Mouse (Mus musculus): ENCODE measurements around the gene Stk40. TPM values are rescaled to one million over a fixed set of nuclear protein-coding genes. Genes with fewer than 3 reads are reported as not detected.
"Not testable (repeated sequence)": the region's sequence is repeated elsewhere in the genome, so short reads cannot be mapped to it uniquely, and the experiment has no call there.

Gene Stk40
- polyA plus RNA-seq, 1 experiment from 2014 or later = 35.7 TPM

GRCm38 (mm10) chr4:126163067-126163659 is 59.4 kb downstream of the Stk40 start, which contains the start of gene Sh3d21:
Sh3d21 (minus strand) TSS chr4:126163491.
- peaks cover 25% of the 10 kb centered on the region for H3K36me3 ChIP-seq
- no peak; the same call in 1 of the 2 replicates for ATAC-seq
- WGBS = 8% methylated on average over 22 of the region's 22 CpGs

GRCm38 (mm10) chr4:126163685-126164084 is 59.9 kb downstream of the Stk40 start:
- Histone ChIP-seq H3K9me3 (no peaks in the 10 kb centered on the region), H3K4me1 (replicated peaks) (peaks cover 13% of the 10 kb centered on the region), H3K36me3 (peaks cover 30% of the 10 kb centered on the region), H3K9ac (replicated peaks) (no peak overlapping the region), H3K27ac (no peak overlapping the region), H3K4me2 (replicated peaks) (0 out of 2 replicates have a peak overlapping the region, but pooled peaks have one; percentile 86), H3K27me3 (no peaks in the 10 kb centered on the region), H3K4me3 (replicated peaks) (no peak overlapping the region)
- no peak for ATAC-seq
- 59% methylated on average over 4 of the region's 4 CpGs for WGBS

More at GRCm38 (mm10) chr4:126163067-126163659, 59.4 kb downstream of the Stk40 start, which contains the start of gene Sh3d21:
- Histone ChIP-seq H3K9ac (replicated peaks) (peak within 1 kb of the TSS; percentile 71), H3K9me3 (no peaks in the 10 kb centered on the region), H3K4me3 (replicated peaks) (peak within 1 kb of the TSS; percentile 47), H3K4me1 (replicated peaks) (peaks cover 13% of the 10 kb centered on the region), H3K27me3 (no peaks in the 10 kb centered on the region), H3K4me2 (replicated peaks) (peak within 1 kb of the TSS; percentile 86), H3K27ac (no peak within 1 kb of the TSS)

- ATAC-seq; H3K9me3 ChIP-seq; H3K27me3 ChIP-seq; H3K4me2 ChIP-seq (replicated peaks); H3K9ac ChIP-seq (replicated peaks); H3K27ac ChIP-seq; H3K4me3 ChIP-seq (replicated peaks): not testable (repeated sequence)
- H3K36me3 ChIP-seq = peaks cover 44% of the 10 kb centered on the region
- 74% methylated on average over 8 of the region's 10 CpGs for WGBS
- H3K4me1 ChIP-seq (replicated peaks) = peaks cover 13% of the 10 kb centered on the region
These were observed 61.3 kb downstream of the Stk40 start for GRCm38 (mm10) chr4:126165092-126165491.

GRCm38 (mm10) chr4:126166084-126166483 is 62.3 kb downstream of the Stk40 start:
- Histone ChIP-seq H3K4me3 (replicated peaks) (no peak overlapping the region), H3K4me2 (replicated peaks) (no peak overlapping the region), H3K36me3 (peaks cover 53% of the 10 kb centered on the region), H3K9me3 (no peaks in the 10 kb centered on the region), H3K9ac (replicated peaks) (no peak overlapping the region), H3K27me3 (no peaks in the 10 kb centered on the region), H3K4me1 (replicated peaks) (peaks cover 13% of the 10 kb centered on the region), H3K27ac (no peak overlapping the region)
- 71% methylated on average over 3 of the region's 3 CpGs for WGBS
- no peak for ATAC-seq

- WGBS = 92% methylated on average over 6 of the region's 6 CpGs
- ATAC-seq = no peak
- Histone ChIP-seq H3K9ac (replicated peaks) (no peak overlapping the region), H3K4me3 (replicated peaks) (no peak overlapping the region), H3K9me3 (no peaks in the 10 kb centered on the region), H3K36me3 (peaks cover 74% of the 10 kb centered on the region), H3K4me1 (replicated peaks) (no peaks in the 10 kb centered on the region), H3K27ac (no peak overlapping the region), H3K4me2 (replicated peaks) (no peak overlapping the region), H3K27me3 (no peaks in the 10 kb centered on the region)
These were observed 65.1 kb downstream of the Stk40 start for GRCm38 (mm10) chr4:126168851-126169250.

- not testable (repeated sequence) for H3K4me1 ChIP-seq (replicated peaks); H3K4me3 ChIP-seq (replicated peaks); H3K27ac ChIP-seq; H3K9ac ChIP-seq (replicated peaks); ATAC-seq; H3K9me3 ChIP-seq; H3K27me3 ChIP-seq; H3K4me2 ChIP-seq (replicated peaks)
- WGBS = 95% methylated on average over 5 of the region's 5 CpGs
- H3K36me3 ChIP-seq = peaks cover 89% of the 10 kb centered on the region
These were observed 67.0 kb downstream of the Stk40 start for GRCm38 (mm10) chr4:126170737-126171136.

GRCm38 (mm10) chr4:126173800-126174199 is 70.0 kb downstream of the Stk40 start:
- H3K9ac ChIP-seq (replicated peaks) = no peak overlapping the region
- WGBS = 94% methylated on average over 5 of the region's 5 CpGs
- ATAC-seq = no peak
- no peaks in the 10 kb centered on the region for H3K4me1 ChIP-seq (replicated peaks)
- no peaks in the 10 kb centered on the region for H3K27me3 ChIP-seq
- no peak overlapping the region for H3K4me2 ChIP-seq (replicated peaks)
- no peak overlapping the region for H3K4me3 ChIP-seq (replicated peaks)
- no peaks in the 10 kb centered on the region for H3K9me3 ChIP-seq
- peaks cover 86% of the 10 kb centered on the region for H3K36me3 ChIP-seq
- H3K27ac ChIP-seq = no peak overlapping the region

- not testable (repeated sequence) for ATAC-seq; H3K27ac ChIP-seq; H3K4me2 ChIP-seq (replicated peaks); H3K4me1 ChIP-seq (replicated peaks); H3K4me3 ChIP-seq (replicated peaks); H3K9me3 ChIP-seq; H3K9ac ChIP-seq (replicated peaks); H3K27me3 ChIP-seq
- WGBS = 94% methylated on average over 7 of the region's 7 CpGs
- H3K36me3 ChIP-seq = peaks cover 80% of the 10 kb centered on the region
These were observed 72.2 kb downstream of the Stk40 start for GRCm38 (mm10) chr4:126175980-126176379.

- Histone ChIP-seq H3K9ac (replicated peaks) (no peak overlapping the region), H3K27ac (no peak overlapping the region), H3K27me3 (no peaks in the 10 kb centered on the region), H3K4me3 (replicated peaks) (no peak overlapping the region), H3K4me1 (replicated peaks) (no peaks in the 10 kb centered on the region), H3K9me3 (no peaks in the 10 kb centered on the region), H3K36me3 (peaks cover 51% of the 10 kb centered on the region), H3K4me2 (replicated peaks) (no peak overlapping the region)
- ATAC-seq = 0 out of 2 replicates have a peak, but pooled peaks have one; percentile 43
- 64% methylated on average over 7 of the region's 7 CpGs for WGBS
These were observed 77.6 kb downstream of the Stk40 start for GRCm38 (mm10) chr4:126181170-126181957.

GRCm38 (mm10) chr4:126183034-126183433 is 79.3 kb downstream of the Stk40 start:
- WGBS = 94% methylated on average over 5 of the region's 5 CpGs
- no peaks in the 10 kb centered on the region for H3K27me3 ChIP-seq
- no peak overlapping the region for H3K9ac ChIP-seq (replicated peaks)
- no peak overlapping the region for H3K4me3 ChIP-seq (replicated peaks)
- no peak for ATAC-seq
- peaks cover 36% of the 10 kb centered on the region for H3K36me3 ChIP-seq
- H3K4me2 ChIP-seq (replicated peaks) = no peak overlapping the region
- H3K27ac ChIP-seq = no peak overlapping the region
- H3K9me3 ChIP-seq = no peaks in the 10 kb centered on the region
- H3K4me1 ChIP-seq (replicated peaks) = 0 out of 2 replicates have a peak, but pooled peaks cover 3% of the 10 kb centered on the region

GRCm38 (mm10) chr4:126187096-126187495 is 83.3 kb downstream of the Stk40 start:
- Histone ChIP-seq H3K36me3 (peaks cover 33% of the 10 kb centered on the region), H3K27ac (no peak overlapping the region), H3K4me3 (replicated peaks) (no peak overlapping the region), H3K9ac (replicated peaks) (no peak overlapping the region), H3K27me3 (no peaks in the 10 kb centered on the region), H3K4me1 (replicated peaks) (0 out of 2 replicates have a peak, but pooled peaks cover 3% of the 10 kb centered on the region), H3K4me2 (replicated peaks) (no peak overlapping the region), H3K9me3 (no peaks in the 10 kb centered on the region)
- no peak for ATAC-seq
- WGBS = 91% methylated on average over 3 of the region's 3 CpGs
